Mouse (Mus musculus): Measurements from ENCODE around the gene Slc25a23.

Slc25a23 gene

GRCm38 (mm10) chr17:57011236-57012141 lies 48.2 kb downstream of the Slc25a23 start, which contains the start of the genes Gtf2f1 and Gm17949:
Gene Gtf2f1 (minus strand): TSS chr17:57011288.
Gene Gm17949 (plus strand): TSS chr17:57011469.
- DNase-seq: peak; percentile 96

GRCm38 (mm10) chr17:57010911-57011235 lies 48.8 kb downstream of the Slc25a23 start:
- no peak for DNase-seq

GRCm38 (mm10) chr17:57007137-57007905 lies 52.3 kb downstream of the Slc25a23 start:
- no peak for DNase-seq

GRCm38 (mm10) chr17:57003994-57004393 lies 55.7 kb downstream of the Slc25a23 start:
- no peak for DNase-seq

DNA sequence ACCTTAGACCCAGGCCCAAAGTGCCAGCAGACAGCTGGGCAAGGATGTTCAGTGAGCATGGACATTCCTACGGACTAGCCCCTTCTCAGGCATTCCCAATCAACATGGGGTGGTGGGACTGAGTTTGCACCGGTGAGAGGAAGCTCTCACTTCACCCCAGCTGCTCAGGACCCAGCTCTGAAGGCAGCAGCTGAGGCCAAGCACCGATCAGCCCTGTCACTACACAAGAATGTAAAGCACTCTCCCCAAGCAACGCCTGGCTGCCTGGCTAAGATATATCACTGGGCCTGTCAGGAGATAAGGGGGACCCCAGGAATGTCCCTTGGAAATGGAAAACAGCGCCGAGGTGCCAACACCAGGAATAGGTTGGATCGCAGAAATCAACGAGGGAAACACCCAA lies 58.4 kb downstream of the Slc25a23 start:
- no peak for DNase-seq

DNA sequence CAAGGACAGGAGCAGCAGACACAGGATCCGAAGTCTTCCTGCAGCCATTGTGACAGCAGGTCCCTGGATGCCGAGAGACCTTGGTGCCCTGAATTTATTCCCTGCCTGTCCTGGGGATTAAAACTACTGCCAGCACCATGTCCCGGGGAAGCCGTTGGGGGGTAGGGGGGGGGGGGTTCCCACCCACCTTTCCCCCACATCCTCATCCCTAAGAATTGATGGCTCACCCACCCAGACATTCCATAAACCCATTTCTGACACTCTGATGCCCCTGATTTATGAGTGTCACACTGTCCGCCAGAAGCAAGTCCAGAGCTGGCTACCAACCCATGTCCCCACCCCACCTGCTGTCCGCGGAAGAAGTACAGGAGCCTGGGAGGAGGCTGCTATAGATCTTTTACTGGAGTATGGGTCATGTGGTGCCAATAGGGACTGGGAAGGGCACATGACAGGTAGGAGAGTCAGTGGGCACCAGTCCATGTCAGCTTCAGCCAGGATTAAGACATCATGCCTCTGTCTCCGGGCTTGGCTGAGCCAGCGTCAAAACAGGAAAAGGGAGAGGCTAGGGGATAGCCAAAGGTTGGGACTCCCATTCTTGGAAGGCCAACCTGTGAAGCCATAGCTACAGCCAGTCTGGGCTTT lies 59.6 kb downstream of the Slc25a23 start, which contains the start of gene Pspn:
Pspn (minus strand) TSS at position 51 of the 642 bp plus-strand sequence.
- no peak for DNase-seq

DNA sequence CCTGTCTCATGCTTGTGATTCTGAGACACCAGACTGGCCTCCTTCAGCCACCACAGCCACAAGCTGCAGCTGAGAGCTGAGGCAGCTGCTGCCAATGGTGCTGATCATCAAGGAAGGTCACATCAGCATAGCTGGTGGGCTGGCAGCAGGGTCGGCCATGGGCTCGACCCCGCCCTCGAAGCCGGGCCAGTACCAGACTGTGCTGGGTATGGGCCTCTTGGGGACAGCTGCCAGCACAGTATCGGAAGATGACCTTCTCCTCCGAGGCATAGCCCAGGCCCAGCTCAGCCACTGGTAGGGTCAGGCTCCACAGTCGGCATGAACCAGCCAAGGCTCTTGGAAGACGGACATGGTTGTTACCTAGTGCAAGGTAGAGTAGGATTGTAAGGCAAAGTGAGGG lies 60.2 kb downstream of the Slc25a23 start:
- no peak for DNase-seq

- peak; percentile 99 for DNase-seq
These were observed 62.5 kb downstream of the Slc25a23 start, which contains the start of gene Alkbh7 for GRCm38 (mm10) chr17:56997029-56997667. Gene Alkbh7 (plus strand): TSS chr17:56997339.

DNA sequence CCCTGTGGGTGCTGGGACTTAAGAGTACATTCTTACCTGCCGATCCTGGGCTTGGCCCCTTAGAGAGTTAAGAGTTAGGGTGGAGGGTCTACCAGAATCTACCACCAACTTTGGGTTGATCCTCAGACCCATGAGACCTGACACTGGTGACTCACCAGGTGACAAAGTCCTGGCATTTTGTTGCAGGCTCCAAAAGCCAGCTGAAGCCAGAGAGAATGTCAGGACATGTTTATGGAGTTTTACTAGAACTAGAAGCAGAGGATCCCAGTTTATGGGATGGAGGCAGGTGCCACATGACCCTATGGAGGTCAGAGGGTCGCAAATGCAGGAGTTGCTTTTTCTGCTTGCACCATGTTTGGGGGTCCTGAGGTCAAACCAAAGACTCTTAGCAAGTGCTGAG lies 63.2 kb downstream of the Slc25a23 start:
- no peak for DNase-seq

DNA sequence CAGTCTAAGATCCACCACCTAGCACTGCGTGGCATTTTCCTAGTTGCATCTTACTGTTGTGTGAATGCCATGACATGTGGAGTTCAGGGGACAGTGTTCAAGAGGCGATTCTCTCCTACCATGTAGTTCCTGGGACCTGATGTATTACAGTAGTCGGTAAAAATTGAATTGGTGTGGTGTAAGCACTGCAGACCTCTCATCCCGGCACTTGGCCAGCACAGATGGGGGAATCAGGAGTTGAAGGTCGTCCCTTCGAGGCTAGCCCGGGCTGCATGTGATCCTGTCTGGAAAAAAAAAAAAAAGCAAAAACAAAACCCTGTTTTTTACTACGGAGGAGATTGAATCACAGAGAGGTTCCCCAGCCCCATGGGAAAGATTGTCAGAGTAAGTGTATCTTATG lies 64.6 kb downstream of the Slc25a23 start:
- DNase-seq: no peak

Measured in lung, postnatal 10 days (tissue).